Mouse (Mus musculus): ENCODE data around the gene Echdc3. TPM values are rescaled to one million over a fixed set of nuclear protein-coding genes. Genes with fewer than 3 reads are reported as not detected.

Gene Echdc3
- polyA plus RNA-seq (2012; rRNA removed; ENCODE audit: low replicate concordance), result 26.2 and 30.1 TPM in 2 replicates

DNA sequence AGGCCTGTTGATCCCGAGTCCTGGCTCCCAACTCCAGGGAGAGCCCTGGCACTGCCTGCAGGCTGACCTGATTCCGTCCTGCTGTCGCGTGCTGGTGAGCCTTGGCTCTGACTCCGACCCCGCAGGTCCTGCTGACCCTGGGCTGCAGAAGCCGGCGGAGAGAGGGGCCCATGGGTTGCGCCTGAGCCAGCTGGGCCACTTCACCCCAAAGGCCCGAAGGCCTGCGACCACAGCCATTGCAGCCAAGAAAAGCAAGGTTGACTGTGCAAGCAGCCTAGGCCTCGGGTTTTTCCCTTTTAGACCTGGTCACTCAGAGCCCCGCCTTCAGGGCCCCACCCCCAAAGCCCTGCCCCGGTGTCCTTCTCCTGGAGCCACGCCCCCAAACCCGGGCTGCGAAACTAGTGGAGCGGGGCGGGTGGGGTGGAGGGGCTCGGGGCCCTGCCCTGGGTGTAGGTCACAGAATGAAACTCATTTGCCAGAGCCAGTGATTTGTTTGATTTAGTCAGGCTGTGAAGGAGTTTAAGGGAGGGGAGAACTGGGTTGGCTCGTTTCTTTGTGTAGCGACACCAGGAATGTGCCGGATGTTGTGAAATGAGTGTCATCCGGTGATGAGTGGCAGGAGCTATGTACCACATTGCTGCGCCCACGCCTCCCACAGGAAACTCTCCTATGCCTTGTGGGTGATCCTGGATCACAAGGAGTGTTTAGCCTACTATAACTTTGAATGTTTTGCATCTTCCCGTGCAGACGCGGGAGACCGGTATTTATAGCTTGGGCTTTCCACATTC is at the start of gene Echdc3:
TSS of gene Echdc3 (minus strand) at position 310 of the 788 bp plus-strand sequence.

Other genes starting within 250 kb of the Echdc3 start
- 3.4 and 7.1 TPM in 2 replicates for gene Proser2, start 82.8 kb downstream of the Echdc3 start, polyA plus RNA-seq (2012; rRNA removed; ENCODE audit: low replicate concordance)
- 5.3 and 7.5 TPM in 2 replicates for gene Usp6nl, start 109.6 kb upstream of the Echdc3 start, polyA plus RNA-seq (2012; rRNA removed; ENCODE audit: low replicate concordance)

Data from mammary gland, adult 2 months (tissue).